Comparison of ENCODE assay signal across 9 mouse cellular contexts in genomic region chr6:31927181-31927580, GRCm38 (mm10).
DNase-seq lines count a peak whose midpoint lies in the region; ATAC-seq lines count a peak whose summit lies in the region.
"Had no signal": no experiment of that assay in that cellular context is flagged by ENCODE, and none has a peak within 500 bp of the region (broad histone marks: within the 10 kb centered on the region; RNA-seq: fewer than 3 reads in every experiment).

No protein-coding gene starts in this region.

- WGBS in midbrain, embryonic 10.5 days, result 79% methylated on average over 3 of the region's 3 CpGs
- WGBS in hindbrain, embryonic 11.5 days, result 81% methylated on average over 3 of the region's 3 CpGs

- H3K27ac ChIP-seq in midbrain, embryonic 10.5 days (replicated peaks), result no peak overlapping the region
- no peak overlapping the region for H3K27ac ChIP-seq in hindbrain, embryonic 11.5 days (ENCODE audit: low read depth, low read length)

- H3K9ac ChIP-seq in hindbrain, embryonic 11.5 days (ENCODE audit: low read depth, low read length), result no peak overlapping the region

- peak; percentile 38 for DNase-seq in urinary bladder, postnatal 14 days (ENCODE audit: low spot score)
- no peak for DNase-seq in urinary bladder, adult 2 months (ENCODE audit: low spot score)
- peak; percentile 86 to 88 for DNase-seq in adrenal gland, postnatal 36 days
- peak; percentile 16 to 21 for DNase-seq in gastrocnemius, adult 8-10 months (ENCODE audit: low spot score in 2 of 2)
- DNase-seq in midbrain, embryonic 10.5 days (ENCODE audit: low spot score), result no peak
- DNase-seq in hindbrain, embryonic 11.5 days (ENCODE audit: low spot score), result no peak
- DNase-seq: embryo, embryonic 11 days; kidney, adult 2 months had no signal

- H3K36me3 ChIP-seq in midbrain, embryonic 10.5 days, result no peaks in the 10 kb centered on the region
- H3K36me3 ChIP-seq in hindbrain, embryonic 11.5 days (ENCODE audit: control insufficient read depth, insufficient read depth, low read length), result no peaks in the 10 kb centered on the region

- no peak overlapping the region for H3K4me2 ChIP-seq in hindbrain, embryonic 11.5 days (replicated peaks; ENCODE audit: low read depth, low read length)

- no peaks in the 10 kb centered on the region for H3K9me3 ChIP-seq in midbrain, embryonic 10.5 days (replicated peaks)
- H3K9me3 ChIP-seq in hindbrain, embryonic 11.5 days (ENCODE audit: control insufficient read depth, low read length), result no peaks in the 10 kb centered on the region

- no peak for ATAC-seq in monocyte, adult 5-6 weeks (replicated peaks; ENCODE audit: insufficient number of reproducible peaks, low FRiP score, low TSS enrichment, poor library complexity, severe bottlenecking)
- no peak for ATAC-seq in hindbrain, embryonic 11.5 days (ENCODE audit: low FRiP score)

- no peak overlapping the region for H3K4me3 ChIP-seq in midbrain, embryonic 10.5 days
- no peak overlapping the region for H3K4me3 ChIP-seq in hindbrain, embryonic 11.5 days (ENCODE audit: low read depth, low read length)

- 0 out of 2 replicates have a peak, but pooled peaks cover 8% of the 10 kb centered on the region for H3K4me1 ChIP-seq in midbrain, embryonic 10.5 days
- H3K4me1 ChIP-seq in hindbrain, embryonic 11.5 days (replicated peaks; ENCODE audit: control insufficient read depth, insufficient read depth, low read length), result no peaks in the 10 kb centered on the region

- no peaks in the 10 kb centered on the region for H3K27me3 ChIP-seq in midbrain, embryonic 10.5 days (ENCODE audit: low read depth, poor library complexity, severe bottlenecking)
- no peaks in the 10 kb centered on the region for H3K27me3 ChIP-seq in hindbrain, embryonic 11.5 days (ENCODE audit: control insufficient read depth, insufficient read depth, low read length)

Comparison
In these comparisons a context has a peak if more than half of its experiments do, and no peak if none do; other contexts are left out.
1. DNase-seq: peak in urinary bladder, postnatal 14 days (single experiment), adrenal gland, postnatal 36 days (2 of 2) and gastrocnemius, adult 8-10 months (2 of 2); none in urinary bladder, adult 2 months (single experiment), midbrain, embryonic 10.5 days (single experiment) and hindbrain, embryonic 11.5 days (single experiment).